Mouse (Mus musculus) kidney, postnatal 14 days (tissue): ENCODE data around the gene Pm20d1.

Experiments used
- DNase-seq: peaks from one replicate; pipeline ENCODE4 v3.0.0; 2022; ENCODE audit warnings: mixed read lengths

Gene Pm20d1

GRCm38 (mm10) chr1:131830561-131830960, 33.4 kb downstream of the Pm20d1 start:
- DNase-seq = no peak

- no peak for DNase-seq
Measured at GRCm38 (mm10) chr1:131830971-131831641, 33.9 kb downstream of the Pm20d1 start.

- DNase-seq = no peak
Measured at GRCm38 (mm10) chr1:131837035-131837434, 39.9 kb downstream of the Pm20d1 start.

- DNase-seq = no peak
Measured at GRCm38 (mm10) chr1:131838542-131838941, 41.4 kb downstream of the Pm20d1 start.

GRCm38 (mm10) chr1:131839279-131839678, 42.1 kb downstream of the Pm20d1 start:
- DNase-seq = no peak

GRCm38 (mm10) chr1:131842221-131842620, 45.0 kb downstream of the Pm20d1 start:
- DNase-seq = no peak

- DNase-seq = no peak
Measured at GRCm38 (mm10) chr1:131843758-131844157, 46.6 kb downstream of the Pm20d1 start.

GRCm38 (mm10) chr1:131844883-131845282, 47.7 kb downstream of the Pm20d1 start:
- DNase-seq = no peak

GRCm38 (mm10) chr1:131846255-131846654, 49.1 kb downstream of the Pm20d1 start:
- peak; percentile 55 for DNase-seq

- DNase-seq = no peak
Measured at GRCm38 (mm10) chr1:131861811-131862210, 64.6 kb downstream of the Pm20d1 start.

- no peak for DNase-seq
Measured at GRCm38 (mm10) chr1:131865596-131865995, 68.4 kb downstream of the Pm20d1 start.

- no peak for DNase-seq
Measured at GRCm38 (mm10) chr1:131866304-131866999, 69.3 kb downstream of the Pm20d1 start.

GRCm38 (mm10) chr1:131867093-131867945, 70.1 kb downstream of the Pm20d1 start, which contains the start of gene Rab29:
TSS of gene Rab29 (plus strand) at chr1:131867224.
- DNase-seq = peak; percentile 94

- peak; percentile 32 for DNase-seq
Measured at GRCm38 (mm10) chr1:131867946-131868290, 70.7 kb downstream of the Pm20d1 start.

- no peak for DNase-seq
Measured at GRCm38 (mm10) chr1:131869561-131869960, 72.4 kb downstream of the Pm20d1 start.
